Mouse (Mus musculus) CH12.LX (cell line): Measurements from ENCODE around the gene Gm20388. TPM values are rescaled to one million over a fixed set of nuclear protein-coding genes. Genes with fewer than 3 reads are reported as not detected.
A peak's percentile ranks its signal among the peaks of the same experiment; 100 is the strongest.

Source experiments
- DNase-seq: peaks from one replicate; pipeline ENCODE4 v3.0.0-alpha.2; 2013; ENCODE audit errors: extremely low read depth
- H3K27ac ChIP-seq: 2 replicates; pipeline ENCODE4 v1.5.1; 2012; ENCODE audit warnings: low read depth, mild to moderate bottlenecking, control low read depth, moderate library complexity; ENCODE audit not compliant: insufficient read depth
- H3K27me3 ChIP-seq: replicated peaks from 2 replicates; pipeline ENCODE3; 2012; ENCODE audit warnings: inconsistent platforms
- H3K36me3 ChIP-seq, 2 experiments: replicated peaks in 1 of 2; 2 replicates each; pipeline versions ENCODE3 to v1.6.1; 2012; ENCODE audit warnings: inconsistent platforms in 1 of 2, low read length in 1 of 2, mild to moderate bottlenecking in 1 of 2, mixed read lengths in 1 of 2, moderate library complexity in 1 of 2; ENCODE audit not compliant: control insufficient read depth in 1 of 2, insufficient read depth in 1 of 2
- H3K4me1 ChIP-seq, 2 experiments: 2 replicates each; pipeline ENCODE4 v1.6.1; 2012; ENCODE audit warnings: inconsistent platforms in 1 of 2, moderate library complexity in 1 of 2; ENCODE audit not compliant: insufficient read depth in 2 of 2, control insufficient read depth in 1 of 2
- H3K4me2 ChIP-seq: 2 replicates; pipeline ENCODE4 v1.6.1; 2012; ENCODE audit warnings: low read depth, mild to moderate bottlenecking, control low read depth; ENCODE audit not compliant: poor library complexity, insufficient read depth, severe bottlenecking
- H3K4me3 ChIP-seq, 3 experiments: fragments of 150-350 bp in 1 of 3; sonication (generic) in 1 of 3; replicated peaks in 1 of 3; 2 replicates each; pipeline versions ENCODE3 to v1.5.1; 2011 to 2012; ENCODE audit warnings: low read depth in 2 of 3, low read length in 2 of 3, mild to moderate bottlenecking in 2 of 3, moderate library complexity in 2 of 3, control low read depth in 1 of 3, improper control_type of control experiment in 1 of 3, inconsistent platforms in 1 of 3, mixed read lengths in 1 of 3; ENCODE audit not compliant: poor library complexity in 1 of 3
- H3K79me2 ChIP-seq: replicated peaks from 2 replicates; pipeline ENCODE4 v1.6.1; 2012; ENCODE audit warnings: mild to moderate bottlenecking, moderate library complexity; ENCODE audit not compliant: control insufficient read depth, poor library complexity, insufficient read depth, severe bottlenecking; ENCODE audit errors: extremely low read depth
- H3K9ac ChIP-seq: 2 replicates; pipeline ENCODE4 v1.6.1; 2012; ENCODE audit warnings: low read depth, mild to moderate bottlenecking, control low read depth, moderate library complexity; ENCODE audit not compliant: insufficient read depth
- H3K9me3 ChIP-seq: replicated peaks from 2 replicates; pipeline ENCODE3; 2012; ENCODE audit warnings: low read length, inconsistent platforms, mixed read lengths
- BHLHE40 ChIP-seq: IDR thresholded peaks from 2 replicates; pipeline ENCODE4 v1.6.1; 2011; ENCODE audit warnings: mild to moderate bottlenecking, low read depth, low read length, improper control_type of control experiment
- CHD1 ChIP-seq: IDR thresholded peaks from 2 replicates; pipeline ENCODE4 v1.6.1; 2012; ENCODE audit warnings: low read depth, low read length, improper control_type of control experiment, inconsistent platforms
- CTCF ChIP-seq, 2 experiments: IDR thresholded peaks in 1 of 2; conservative IDR thresholded peaks in 1 of 2; 2 replicates each; pipeline ENCODE4 v1.5.1; 2011 to 2012; ENCODE audit warnings: low read depth in 2 of 2, low read length in 2 of 2, improper control_type of control experiment in 1 of 2, inconsistent platforms in 1 of 2, mild to moderate bottlenecking in 1 of 2, moderate library complexity in 1 of 2
- E2F4 ChIP-seq: IDR thresholded peaks from 2 replicates; pipeline ENCODE4 v1.6.1; 2011; ENCODE audit warnings: low read depth, low read length, improper control_type of control experiment; ENCODE audit not compliant: insufficient replicate concordance
- ETS1 ChIP-seq: conservative IDR thresholded peaks from 2 replicates; pipeline ENCODE4 v1.6.1; 2012; ENCODE audit warnings: low read depth, mild to moderate bottlenecking, inconsistent platforms, low read length, improper control_type of control experiment, moderate library complexity
- GABPA ChIP-seq: IDR thresholded peaks from 2 replicates; pipeline ENCODE4 v1.6.1; 2012; ENCODE audit warnings: low read depth, low read length, improper control_type of control experiment, inconsistent platforms; ENCODE audit not compliant: insufficient replicate concordance
- JUN ChIP-seq: IDR thresholded peaks from 2 replicates; pipeline ENCODE4 v1.6.1; 2011; ENCODE audit warnings: low read depth, mild to moderate bottlenecking, low read length, improper control_type of control experiment, moderate library complexity; ENCODE audit not compliant: insufficient read depth
- KAT2A ChIP-seq: IDR thresholded peaks from 2 replicates; pipeline ENCODE4 v1.6.1; 2012; ENCODE audit warnings: low read length, improper control_type of control experiment, inconsistent platforms; ENCODE audit not compliant: insufficient replicate concordance
- MAFK ChIP-seq: IDR thresholded peaks from 2 replicates; pipeline ENCODE4 v1.6.1; 2011; ENCODE audit warnings: low read length, improper control_type of control experiment; ENCODE audit not compliant: insufficient replicate concordance
- MXI1 ChIP-seq: IDR thresholded peaks from 2 replicates; pipeline ENCODE4 v1.6.1; 2011; ENCODE audit warnings: mild to moderate bottlenecking, low read depth, low read length, improper control_type of control experiment
- NELFE ChIP-seq: IDR thresholded peaks from 2 replicates; pipeline ENCODE4 v1.6.1; 2011; ENCODE audit warnings: low read depth, low read length, improper control_type of control experiment
- NRF1 ChIP-seq: IDR thresholded peaks from 2 replicates; pipeline ENCODE4 v1.6.1; 2014; ENCODE audit warnings: low read depth, mild to moderate bottlenecking, inconsistent platforms, low read length, improper control_type of control experiment, moderate library complexity
- POLR2AphosphoS2 ChIP-seq: IDR thresholded peaks from 2 replicates; pipeline ENCODE4 v1.6.1; 2011; ENCODE audit warnings: low read depth, low read length, improper control_type of control experiment
- RAD21 ChIP-seq: IDR thresholded peaks from 2 replicates; pipeline ENCODE4 v1.6.1; 2011; ENCODE audit warnings: low read depth, mild to moderate bottlenecking, low read length, improper control_type of control experiment, moderate library complexity
- RCOR1 ChIP-seq: conservative IDR thresholded peaks from 2 replicates; pipeline ENCODE4 v1.6.1; 2012; ENCODE audit warnings: low read depth, mild to moderate bottlenecking, inconsistent platforms, low read length, improper control_type of control experiment
- SMC3 ChIP-seq: IDR thresholded peaks from 2 replicates; pipeline ENCODE4 v1.6.1; 2011; ENCODE audit warnings: low read depth, low read length, improper control_type of control experiment
- TBP ChIP-seq: conservative IDR thresholded peaks from 2 replicates; pipeline ENCODE4 v1.6.1; 2011; ENCODE audit warnings: low read depth, low read length, improper control_type of control experiment
- TCF12 ChIP-seq: IDR thresholded peaks from 2 replicates; pipeline ENCODE4 v1.6.1; 2014; ENCODE audit warnings: low read depth, mild to moderate bottlenecking, inconsistent platforms, low read length, improper control_type of control experiment
- USF2 ChIP-seq: conservative IDR thresholded peaks from 2 replicates; pipeline ENCODE4 v1.6.1; 2011; ENCODE audit warnings: low read depth, low read length, improper control_type of control experiment
- ZKSCAN1 ChIP-seq: IDR thresholded peaks from 2 replicates; pipeline ENCODE4 v1.6.1; 2012; ENCODE audit warnings: low read depth, inconsistent platforms, low read length, improper control_type of control experiment, borderline replicate concordance
- ZMIZ1 ChIP-seq: IDR thresholded peaks from 2 replicates; pipeline ENCODE4 v1.6.1; 2012; ENCODE audit warnings: low read depth, mild to moderate bottlenecking, inconsistent platforms, low read length, improper control_type of control experiment
- dilution Hi-C: fragments of 300-500 bp; cut with MboI; formaldehyde crosslinking; loops from 2 replicates; pipeline ENCODE4 v1.14.3; 2020; ENCODE audit warnings: low sequenced_read_pairs; ENCODE audit not compliant: extremely low pct_unique_long_range_greater_than_20kb, extremely low pct_ligation_motif_present
- in situ Hi-C: fragments of 300-500 bp; cut with MboI; formaldehyde crosslinking; loops from 3 replicates; pipeline ENCODE4 v1.14.3; 2019; ENCODE audit warnings: low sequenced_read_pairs, low pct_ligation_motif_present, low pct_unique_long_range_greater_than_20kb, mixed read lengths
- polyA plus RNA-seq: library from polyadenylated mRNA; unstranded; fragments of >175 nt; gene quantifications from 2 replicates; pipeline ENCODE4 v1.2.1, GENCODE M21; 2012; ENCODE audit warnings: low read depth; ENCODE audit not compliant: insufficient read length
- total RNA-seq, 2 experiments: library from RNA; depleted of rRNA; stranded (reverse); fragments of 300-350 nt in 1 of 2; fragments of >200 nt in 1 of 2; gene quantifications; 2 replicates each; pipeline ENCODE4 v1.2.3; 2012 to 2014

The Gm20388 gene
- total and polyA plus RNA-seq, 3 experiments: 14.8 to 26.3 (median 22.2) TPM

DNA sequence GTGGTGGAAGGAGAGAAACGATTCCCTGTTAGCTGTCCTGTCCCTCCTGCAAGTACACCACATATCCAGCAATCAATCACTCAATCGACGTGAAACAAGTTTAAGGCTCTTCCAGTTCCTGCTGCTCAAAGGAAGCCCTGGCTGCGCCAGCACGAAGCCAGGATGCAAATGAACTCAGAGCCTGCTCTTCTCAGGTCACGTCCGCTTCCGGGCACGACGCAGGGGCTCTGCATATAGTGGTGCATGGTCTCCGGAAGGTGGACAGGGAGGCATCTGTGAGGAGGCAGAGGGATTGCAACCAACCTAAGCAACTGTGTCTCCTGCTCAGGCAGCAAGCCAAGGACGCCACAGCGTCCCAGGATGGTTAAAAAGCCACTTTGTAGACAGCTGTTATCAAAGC, 985.0 kb downstream of the Gm20388 start:
- H3K4me1 ChIP-seq: no peaks in the 10 kb centered on the region
- peaks cover 80% of the 10 kb centered on the region for H3K27me3 ChIP-seq
- DNase-seq: no peak
- H3K9ac ChIP-seq: no peak overlapping the region
- no peak overlapping the region for H3K27ac ChIP-seq
- in situ Hi-C loops: no loop called here
- H3K9me3 ChIP-seq: peaks cover 19% of the 10 kb centered on the region
- dilution Hi-C loops: no loop called here
- TF ChIP-seq ZKSCAN1 (no peak), GABPA (no peak), KAT2A (no peak), USF2 (no peak), RAD21 (no peak), SMC3 (no peak), BHLHE40 (no peak), NRF1 (no peak), POLR2AphosphoS2 (no peak), RCOR1 (no peak), MXI1 (no peak), JUN (no peak), ETS1 (no peak), TCF12 (no peak)
- TF ChIP-seq, all 38 proteins: peak for 0
- Histone ChIP-seq H3K4me3 (no peak overlapping the region), H3K4me2 (no peak overlapping the region), H3K36me3 (no peaks in the 10 kb centered on the region), H3K79me2 (no peaks in the 10 kb centered on the region)

DNA sequence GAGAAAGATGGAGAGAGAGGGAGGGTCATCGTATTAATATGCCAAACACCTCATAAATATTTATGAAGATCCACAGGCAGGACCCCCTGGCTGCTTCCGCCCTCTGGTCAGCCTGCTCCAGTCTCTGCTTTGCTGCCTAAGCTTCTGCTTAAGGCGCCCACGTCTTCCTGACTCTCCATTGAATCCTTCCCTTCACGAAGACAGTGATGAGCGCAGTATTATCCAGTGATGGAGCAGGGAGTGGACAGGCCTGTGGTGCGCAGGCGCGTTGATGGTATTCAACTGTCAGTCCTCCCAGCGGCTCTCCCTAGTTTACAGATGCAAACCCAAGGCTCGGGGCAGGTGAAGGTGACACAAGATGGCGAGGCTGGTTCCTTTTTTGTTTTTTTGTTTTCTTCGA, 985.6 kb downstream of the Gm20388 start:
- in situ Hi-C loops: no loop called here

DNA sequence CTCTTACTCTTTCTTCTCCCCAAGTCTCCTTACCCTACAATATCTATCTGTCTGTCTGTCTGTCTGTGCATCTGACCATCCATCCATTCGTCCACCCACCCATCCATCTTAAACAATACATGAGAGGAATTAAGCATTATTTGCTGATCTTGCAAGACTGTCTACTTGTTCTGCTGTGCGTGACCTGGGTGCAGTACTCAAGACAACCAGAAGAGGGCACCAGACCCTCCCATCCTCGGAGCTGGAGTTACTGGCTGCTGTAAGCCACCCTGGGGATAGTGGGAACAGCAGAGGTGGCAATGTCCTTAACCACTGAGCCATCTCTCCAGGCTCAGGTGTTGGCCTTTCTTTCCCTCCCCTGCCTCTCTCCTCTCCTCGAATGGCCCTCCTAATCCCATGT, 987.4 kb downstream of the Gm20388 start:
- no peaks in the 10 kb centered on the region for H3K4me1 ChIP-seq
- H3K27me3 ChIP-seq: peaks cover 83% of the 10 kb centered on the region
- peaks cover 19% of the 10 kb centered on the region for H3K9me3 ChIP-seq
- DNase-seq: peak; percentile 40
- H3K4me2 ChIP-seq: no peak overlapping the region
- no peak overlapping the region for H3K27ac ChIP-seq
- in situ Hi-C loops: no loop called here
- TF ChIP-seq MAFK (peak; percentile 88), SMC3 (peak; percentile 49), KAT2A (no peak), CTCF (conservative IDR thresholded peaks at IDR 0.05 in 1 of 2, IDR thresholded peaks at IDR 0.05 in 1 of 2; ENCODE audit: low read depth in 2 of 2, low read length in 2 of 2) (peak; percentile 67 to 88), JUN (no peak), TBP (no peak), RAD21 (peak; percentile 22), ZKSCAN1 (no peak), ZMIZ1 (no peak), CHD1 (no peak), NELFE (no peak), E2F4 (no peak)
- TF ChIP-seq, all 38 proteins: peak for 4
- dilution Hi-C loops: no loop called here
- Histone ChIP-seq H3K36me3 (no peaks in the 10 kb centered on the region), H3K9ac (no peak overlapping the region), H3K79me2 (no peaks in the 10 kb centered on the region), H3K4me3 (no peak overlapping the region)

More for the DNA sequence above, 985.6 kb downstream of the Gm20388 start:
- H3K4me3 ChIP-seq: no peak overlapping the region
- H3K9ac ChIP-seq: no peak overlapping the region
- TF ChIP-seq MAFK: no peak
- H3K27ac ChIP-seq: no peak overlapping the region
- H3K36me3 ChIP-seq: no peaks in the 10 kb centered on the region
- H3K9me3 ChIP-seq: peaks cover 19% of the 10 kb centered on the region
- no peak for DNase-seq
- H3K79me2 ChIP-seq: no peaks in the 10 kb centered on the region
- dilution Hi-C loops: no loop called here
- no peaks in the 10 kb centered on the region for H3K4me1 ChIP-seq
- peaks cover 82% of the 10 kb centered on the region for H3K27me3 ChIP-seq
- H3K4me2 ChIP-seq: no peak overlapping the region
